Mouse (Mus musculus) right cerebral cortex, postnatal 25 days (tissue): ENCODE data around the gene Rexo1.

Source experiments
- DNase-seq: peaks from one replicate; pipeline ENCODE4 v3.0.0; 2022

Gene Rexo1

DNA sequence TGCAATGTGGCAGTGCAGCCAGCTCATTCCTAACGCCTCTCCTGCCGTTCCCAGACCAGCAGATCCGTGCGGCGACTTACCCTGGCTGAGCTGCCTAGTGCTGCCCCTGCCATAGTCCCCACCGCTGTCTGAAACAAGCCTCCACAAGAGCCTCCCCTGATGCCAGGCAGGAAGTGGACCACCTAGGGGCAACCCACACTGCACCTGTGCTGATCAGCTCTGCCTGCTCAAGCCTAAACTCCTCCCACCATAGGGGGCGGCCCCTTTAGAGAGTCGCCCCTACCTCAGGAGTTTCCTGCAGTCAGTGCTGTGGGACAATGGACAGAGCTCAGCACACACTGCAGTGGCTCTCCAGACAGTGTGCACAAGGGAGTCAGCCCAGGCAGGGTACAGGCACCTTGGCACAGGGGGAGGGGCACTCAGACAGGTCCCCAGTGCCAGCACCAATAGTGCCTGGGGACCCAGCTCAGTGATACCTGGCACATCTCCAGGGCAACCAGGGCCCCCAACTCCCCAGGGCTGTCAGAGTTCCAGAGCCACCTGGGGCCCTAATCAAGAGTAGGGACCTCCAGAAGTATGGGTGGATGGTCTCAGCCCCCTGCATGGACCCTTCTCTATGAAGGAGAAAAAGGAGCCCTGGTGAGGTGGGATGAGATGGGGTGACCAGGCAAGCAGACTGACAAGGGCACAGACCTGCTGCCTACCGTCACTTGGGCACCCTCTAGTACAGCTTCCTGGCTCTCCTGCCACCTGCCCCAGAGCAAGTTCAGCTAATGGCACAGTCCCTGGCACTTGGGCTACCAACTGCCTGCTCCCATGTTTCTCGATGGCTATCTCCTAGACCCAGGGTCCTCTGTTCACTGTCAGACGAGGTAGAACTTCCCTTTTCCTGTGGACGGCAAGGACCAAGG is 23.5 kb upstream of the Rexo1 start:
- no peak for DNase-seq

- no peak for DNase-seq
Measured at GRCm38 (mm10) chr10:80584045-80584488, 22.7 kb upstream of the Rexo1 start.

DNA sequence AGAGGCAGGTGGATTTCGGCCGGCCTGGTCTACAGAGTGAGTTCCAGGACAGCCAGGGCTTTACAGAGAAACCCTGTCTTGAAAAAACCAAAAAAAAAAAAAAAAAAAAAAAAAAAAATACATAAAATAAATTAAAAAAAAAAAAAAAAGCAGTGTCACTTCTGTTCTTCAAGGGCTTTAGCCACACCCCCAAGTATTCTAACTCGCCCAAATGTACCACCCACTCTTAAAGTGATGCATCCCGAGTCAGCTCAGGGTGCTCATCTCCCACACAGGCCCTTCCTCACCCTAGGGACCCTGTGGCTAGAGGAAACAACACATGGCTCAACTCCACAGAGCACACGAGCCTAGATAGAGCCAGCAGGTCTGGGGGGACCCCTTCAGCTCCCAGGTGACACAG is 21.7 kb upstream of the Rexo1 start:
- DNase-seq: no peak

- no peak for DNase-seq
Measured at GRCm38 (mm10) chr10:80578911-80579310, 17.6 kb upstream of the Rexo1 start.

DNA sequence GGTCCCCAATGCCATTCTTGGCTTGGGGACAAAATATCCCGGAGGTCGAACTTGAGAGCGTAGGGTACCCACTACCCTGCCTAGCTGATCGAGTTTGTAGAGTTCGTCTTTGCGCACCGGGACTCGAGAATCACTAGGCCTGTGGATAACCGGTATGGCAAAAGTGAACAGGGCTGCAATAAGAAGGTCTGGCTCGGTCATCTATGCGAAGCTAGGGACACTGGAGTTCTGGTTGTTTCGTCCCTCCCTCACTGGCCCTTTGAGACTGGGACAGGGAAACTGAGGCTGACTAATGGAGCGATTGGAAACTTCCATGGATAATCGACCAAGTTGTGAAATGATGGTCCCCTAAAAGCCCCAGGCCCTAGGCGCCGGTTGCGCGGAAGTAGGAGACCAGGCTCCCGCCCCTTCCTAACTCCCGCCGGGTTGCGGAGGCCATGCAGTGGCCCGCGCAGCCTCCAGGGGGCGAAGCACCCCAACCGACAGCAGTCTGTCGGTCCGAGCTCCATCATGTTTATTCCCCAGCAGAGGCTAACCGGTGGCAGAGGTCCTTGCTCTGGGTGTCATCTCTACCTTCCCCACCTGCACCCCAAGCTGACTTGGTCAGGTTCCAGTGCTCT is 16.9 kb upstream of the Rexo1 start:
- peak; percentile 63 for DNase-seq

GRCm38 (mm10) chr10:80577195-80578130 is 16.1 kb upstream of the Rexo1 start, which contains the start of gene Klf16:
TSS of gene Klf16 (minus strand) at chr10:80577321.
- DNase-seq: peak; percentile 96

GRCm38 (mm10) chr10:80576351-80577194 is 15.2 kb upstream of the Rexo1 start:
- DNase-seq: peak; percentile 62

GRCm38 (mm10) chr10:80575925-80576324 is 14.6 kb upstream of the Rexo1 start:
- no peak for DNase-seq

DNA sequence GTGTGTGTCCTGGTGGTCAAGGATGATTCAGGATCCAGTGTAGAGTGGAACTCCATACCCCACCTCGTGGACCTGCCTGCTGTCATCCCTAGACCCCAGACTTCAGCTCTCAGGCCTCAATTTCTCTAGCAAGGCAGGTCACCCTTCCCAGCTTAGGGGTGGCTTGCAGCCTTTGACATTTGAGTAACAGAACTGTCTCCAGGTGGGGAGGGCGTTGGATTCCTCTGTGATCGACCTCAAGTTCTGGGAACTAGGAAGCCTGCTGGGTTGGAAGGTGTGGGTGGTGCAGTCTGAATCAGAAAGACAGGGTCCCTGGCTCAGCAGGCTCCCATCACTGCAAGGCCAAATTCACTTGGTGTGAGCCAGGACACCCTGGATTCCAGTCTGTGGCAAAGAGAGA is 13.5 kb upstream of the Rexo1 start:
- DNase-seq: no peak

DNA sequence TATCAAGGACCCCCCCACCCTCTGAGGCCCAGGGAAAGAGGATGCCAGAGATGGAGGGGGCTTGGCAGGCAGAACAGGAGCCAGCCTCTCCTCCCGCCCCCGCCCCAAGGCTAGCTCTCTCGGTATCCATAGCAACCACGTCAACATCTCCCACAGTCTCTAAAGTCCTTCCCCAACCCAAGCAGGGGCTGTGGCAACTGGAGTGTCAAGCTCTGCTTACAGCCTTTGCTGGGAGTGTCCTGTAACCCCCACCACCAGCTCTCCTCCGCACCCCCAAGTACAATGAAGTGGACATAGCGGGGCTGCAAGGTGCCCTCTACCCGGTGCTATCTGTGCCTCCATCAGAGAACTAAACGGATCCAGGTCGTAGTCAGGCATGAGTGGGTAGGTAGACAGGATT is 12.6 kb upstream of the Rexo1 start:
- DNase-seq: peak; percentile 72

DNA sequence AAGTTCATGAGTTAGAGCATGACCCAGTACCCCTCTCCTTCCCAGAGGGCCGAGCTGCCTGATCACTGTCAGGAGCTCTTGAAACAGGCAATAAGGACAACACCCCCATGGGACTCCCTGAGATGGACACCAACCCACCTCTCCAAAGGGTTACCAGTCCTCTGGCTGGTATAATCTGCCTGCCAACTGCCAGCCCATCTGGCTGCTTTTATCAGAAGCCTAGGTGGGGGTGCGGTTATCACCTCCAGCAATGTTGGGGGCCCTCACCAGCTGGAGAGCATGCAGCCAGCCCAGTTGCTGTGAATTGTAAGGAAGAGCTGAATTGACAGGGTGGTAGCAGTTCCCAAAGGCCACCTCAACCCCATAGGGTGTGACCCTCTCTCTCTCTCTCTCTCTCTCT is 11.1 kb upstream of the Rexo1 start:
- no peak for DNase-seq

DNA sequence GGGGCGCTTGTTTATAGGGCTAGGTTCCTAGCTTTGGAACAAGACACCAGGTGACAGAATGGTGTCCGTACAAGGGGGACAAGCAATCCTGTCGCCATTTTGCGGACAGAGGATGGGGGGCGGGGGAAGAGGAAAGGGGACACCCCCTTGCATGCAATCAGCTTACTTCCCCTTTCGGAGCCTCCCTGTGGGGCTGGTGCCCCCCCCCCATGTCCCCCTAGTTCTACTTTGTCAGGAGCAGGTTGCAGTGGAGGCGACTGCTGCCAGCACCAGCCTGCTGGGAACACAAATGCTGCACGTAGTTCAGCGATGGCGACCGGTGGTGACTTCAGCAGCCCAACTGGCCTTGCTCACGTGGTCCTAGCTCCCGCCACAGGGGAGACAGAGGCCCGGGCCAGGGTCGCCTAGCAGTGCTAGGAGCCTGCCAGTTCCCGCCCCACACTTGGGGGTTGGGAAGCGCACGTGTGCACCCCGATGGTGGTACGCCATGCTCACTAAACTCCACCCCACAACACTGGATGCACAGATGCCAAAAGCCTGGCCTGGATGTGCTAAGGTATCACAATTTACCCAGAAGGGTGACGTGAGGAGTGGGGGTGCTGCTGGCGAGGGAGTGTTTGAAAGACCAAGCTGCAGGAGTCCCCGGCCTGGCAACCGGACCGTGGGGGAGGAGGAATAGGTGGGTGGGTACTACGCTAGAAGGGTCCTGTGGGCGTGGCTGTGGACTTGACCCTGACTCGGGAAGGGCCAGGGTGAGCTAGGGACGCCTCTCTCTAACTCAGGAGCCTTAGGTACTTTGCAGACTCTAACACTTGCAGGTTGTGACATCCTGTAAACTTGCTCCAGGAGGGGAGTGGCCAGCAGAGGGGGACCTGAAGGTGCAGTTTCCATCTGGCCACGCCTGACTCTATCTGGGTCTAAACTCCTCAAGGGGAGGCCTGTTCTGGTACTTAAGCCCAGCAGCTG is 9.8 kb upstream of the Rexo1 start:
- DNase-seq: no peak

GRCm38 (mm10) chr10:80570419-80570818 is 9.1 kb upstream of the Rexo1 start:
- DNase-seq: no peak

DNA sequence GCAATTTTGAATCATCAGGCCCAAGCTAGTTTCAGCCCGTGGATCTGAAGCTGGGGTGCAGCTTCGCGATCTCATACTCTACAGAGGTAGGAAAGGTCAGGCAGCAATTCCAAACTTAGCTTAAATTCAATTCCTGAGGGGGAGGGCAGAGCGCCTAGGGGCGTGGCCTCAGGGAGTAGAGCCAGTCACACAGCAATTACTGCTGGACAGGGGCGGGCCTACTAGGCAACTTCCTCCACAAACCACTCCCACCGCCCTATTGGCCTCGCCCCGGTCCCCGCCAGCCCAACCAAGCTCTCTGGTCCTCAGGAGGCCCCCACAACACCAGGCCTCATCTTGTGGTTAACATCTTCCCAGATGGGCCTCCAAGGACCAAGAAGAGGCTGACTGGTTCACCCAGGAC is 8.3 kb upstream of the Rexo1 start:
- no peak for DNase-seq

- no peak for DNase-seq
Measured at GRCm38 (mm10) chr10:80568876-80569275, 7.5 kb upstream of the Rexo1 start.

DNA sequence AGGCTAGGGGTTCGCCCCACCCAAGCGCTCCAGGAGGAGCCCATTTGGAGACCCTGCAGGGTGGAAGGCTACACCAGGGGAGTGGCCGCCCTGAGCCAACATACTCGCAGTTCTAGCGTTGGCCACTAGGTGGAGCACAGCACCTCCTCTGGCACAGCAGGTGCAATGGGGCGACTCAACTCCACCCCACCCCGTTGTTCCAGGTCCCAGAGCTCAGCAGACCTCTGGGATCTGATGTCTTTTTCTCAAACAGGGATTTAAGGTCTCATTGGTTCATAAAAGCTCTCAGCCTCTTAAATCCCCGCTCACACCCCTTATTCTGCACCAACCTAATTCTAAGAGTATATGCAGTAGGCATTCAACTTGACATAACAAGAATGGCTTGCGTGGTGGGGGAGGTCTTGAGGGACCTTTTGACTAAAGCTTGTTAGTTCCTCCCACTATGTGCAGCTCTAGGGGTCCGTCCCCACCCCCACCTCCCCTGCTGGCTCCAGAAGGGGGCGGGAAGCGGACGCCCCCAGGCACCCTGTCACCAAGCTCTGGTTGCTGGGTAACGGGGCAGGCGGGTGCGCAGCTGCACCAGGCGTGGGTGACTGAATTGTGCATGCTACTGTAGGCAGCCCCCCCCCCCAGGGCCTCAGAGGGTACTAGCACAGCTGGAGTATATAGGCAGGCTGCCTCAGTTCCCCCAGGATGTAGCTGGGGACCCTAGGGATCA is 5.2 kb upstream of the Rexo1 start:
- peak; percentile 86 for DNase-seq

DNA sequence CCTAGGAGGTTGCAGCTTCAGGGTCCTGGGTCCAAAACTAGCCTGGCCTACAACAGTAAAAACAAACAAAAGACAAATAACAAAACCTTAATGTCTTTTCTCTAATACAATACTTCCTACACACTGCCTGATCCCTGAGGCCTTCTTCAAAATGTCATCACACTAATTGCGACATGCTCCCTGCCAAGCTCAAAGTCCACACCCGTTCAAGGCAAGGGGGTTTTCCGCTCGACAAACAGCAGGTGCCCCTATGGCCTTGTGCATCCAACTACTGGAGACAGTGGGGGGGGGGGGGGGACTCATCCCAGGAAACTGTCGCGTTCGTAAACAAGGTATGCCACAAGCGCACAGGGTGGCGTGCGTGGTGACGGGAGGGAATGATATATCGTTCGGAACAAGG is 739 bp downstream of the Rexo1 start:
- DNase-seq: no peak

DNA sequence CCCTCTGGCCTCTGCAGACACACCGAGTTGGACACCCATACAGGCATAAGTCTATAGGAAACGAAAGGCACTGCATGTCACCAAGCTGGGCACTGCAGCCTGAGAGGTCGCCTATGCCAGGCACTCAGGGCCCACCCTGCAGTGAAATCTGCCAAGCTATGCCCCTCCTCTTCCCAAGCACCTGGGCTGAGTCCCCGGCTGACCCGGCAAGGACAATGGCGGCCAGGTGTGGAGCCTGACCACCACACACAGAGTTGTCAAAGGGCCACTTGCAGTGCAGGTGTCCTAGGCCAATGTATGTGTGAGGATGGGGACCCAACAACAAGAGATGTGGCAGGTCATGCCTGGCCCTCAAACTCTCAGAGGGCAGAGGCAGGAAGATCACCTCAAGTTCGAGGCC is 1.9 kb downstream of the Rexo1 start:
- DNase-seq: no peak

- DNase-seq: no peak
Measured at GRCm38 (mm10) chr10:80557346-80557965, 3.9 kb downstream of the Rexo1 start.

- no peak for DNase-seq
Measured at GRCm38 (mm10) chr10:80553997-80554396, 7.4 kb downstream of the Rexo1 start.
